Mouse (Mus musculus): Measurements from ENCODE around the gene Rrnad1. TPM values are rescaled to one million over a fixed set of nuclear protein-coding genes. Genes with fewer than 3 reads are reported as not detected.

Gene Rrnad1
- total RNA-seq (2018; cell fraction: chromatin; rRNA removed) = 10 to 100 TPM; 14.1 to 87.0 (median 47.6) TPM
- total RNA-seq (2018; cell fraction: cytosol; rRNA removed) = 1 to 10 TPM; 1.9 to 6.5 (median 3.8) TPM
- total RNA-seq (2018; cell fraction: nucleus; rRNA removed) = 10 to 100 TPM; 10.9 to 60.1 (median 31.0) TPM
- polyA plus RNA-seq (2018) = 6.4 to 10.6 TPM (median 7.0 TPM) in 3 replicates

- WGBS (ENCODE audit: missing documents) = under 1% methylated on average over 26 of the region's 78 CpGs
- H3K79me2 ChIP-seq (ENCODE audit: inconsistent target) = peaks cover 72% of the 10 kb centered on the region
- peak within 1 kb of the TSS; percentile 99 for H3K4me3 ChIP-seq (ENCODE audit: inconsistent target)
- H3K27ac ChIP-seq = peak within 1 kb of the TSS; percentile 64
- peaks cover 43% of the 10 kb centered on the region for H3K36me3 ChIP-seq (ENCODE audit: inconsistent target)
Observed at GRCm38 (mm10) chr3:87930078-87930795, at the start of gene Rrnad1, which contains the start of gene Isg20l2. Rrnad1 (minus strand) TSS chr3:87930717. Isg20l2 (plus strand) TSS chr3:87930314.

GRCm38 (mm10) chr3:87980085-87980484 is 49.6 kb upstream of the Rrnad1 start:
- no peaks in the 10 kb centered on the region for H3K79me2 ChIP-seq (ENCODE audit: inconsistent target)
- H3K4me3 ChIP-seq (ENCODE audit: inconsistent target) = no peak overlapping the region
- H3K36me3 ChIP-seq (ENCODE audit: inconsistent target) = no peaks in the 10 kb centered on the region
- 77% methylated on average over 3 of the region's 3 CpGs for WGBS (ENCODE audit: missing documents)
- no peak overlapping the region for H3K27ac ChIP-seq

- no peak overlapping the region for H3K4me3 ChIP-seq (ENCODE audit: inconsistent target)
- H3K36me3 ChIP-seq (ENCODE audit: inconsistent target) = no peaks in the 10 kb centered on the region
- whole genome bisulfite sequencing (ENCODE audit: missing documents) = 93% methylated on average over 5 of the region's 5 CpGs
- no peaks in the 10 kb centered on the region for H3K79me2 ChIP-seq (ENCODE audit: inconsistent target)
- H3K27ac ChIP-seq = no peak overlapping the region
Observed at GRCm38 (mm10) chr3:87979493-87979892, 49.0 kb upstream of the Rrnad1 start.

- WGBS (ENCODE audit: missing documents) = 93% methylated on average over 12 of the region's 12 CpGs
- Histone ChIP-seq H3K4me3 (ENCODE audit: inconsistent target) (no peak overlapping the region), H3K27ac (no peak overlapping the region), H3K79me2 (ENCODE audit: inconsistent target) (no peaks in the 10 kb centered on the region), H3K36me3 (ENCODE audit: inconsistent target) (no peaks in the 10 kb centered on the region)
Observed at GRCm38 (mm10) chr3:87974381-87974987, 44.0 kb upstream of the Rrnad1 start.

GRCm38 (mm10) chr3:87973593-87974380 is 43.3 kb upstream of the Rrnad1 start:
- Histone ChIP-seq H3K4me3 (ENCODE audit: inconsistent target) (no peak overlapping the region), H3K27ac (no peak overlapping the region), H3K79me2 (ENCODE audit: inconsistent target) (no peaks in the 10 kb centered on the region), H3K36me3 (ENCODE audit: inconsistent target) (no peaks in the 10 kb centered on the region)
- 90% methylated on average over 14 of the region's 14 CpGs for WGBS (ENCODE audit: missing documents)

GRCm38 (mm10) chr3:87972776-87973175 is 42.3 kb upstream of the Rrnad1 start:
- 79% methylated on average over 5 of the region's 5 CpGs for WGBS (ENCODE audit: missing documents)
- Histone ChIP-seq H3K4me3 (ENCODE audit: inconsistent target) (no peak overlapping the region), H3K36me3 (ENCODE audit: inconsistent target) (no peaks in the 10 kb centered on the region), H3K79me2 (ENCODE audit: inconsistent target) (no peaks in the 10 kb centered on the region), H3K27ac (no peak overlapping the region)

GRCm38 (mm10) chr3:87972203-87972664 is 41.7 kb upstream of the Rrnad1 start:
- WGBS (ENCODE audit: missing documents) = 82% methylated on average over 6 of the region's 8 CpGs
- H3K79me2 ChIP-seq (ENCODE audit: inconsistent target) = no peaks in the 10 kb centered on the region
- no peak overlapping the region for H3K4me3 ChIP-seq (ENCODE audit: inconsistent target)
- H3K27ac ChIP-seq = no peak overlapping the region
- H3K36me3 ChIP-seq (ENCODE audit: inconsistent target) = no peaks in the 10 kb centered on the region

GRCm38 (mm10) chr3:87971489-87972202 is 41.1 kb upstream of the Rrnad1 start:
- H3K4me3 ChIP-seq (ENCODE audit: inconsistent target) = no peak overlapping the region
- H3K27ac ChIP-seq = no peak overlapping the region
- no peaks in the 10 kb centered on the region for H3K36me3 ChIP-seq (ENCODE audit: inconsistent target)
- WGBS (ENCODE audit: missing documents) = 8% methylated on average over 55 of the region's 60 CpGs
- no peaks in the 10 kb centered on the region for H3K79me2 ChIP-seq (ENCODE audit: inconsistent target)

- no peaks in the 10 kb centered on the region for H3K79me2 ChIP-seq (ENCODE audit: inconsistent target)
- no peaks in the 10 kb centered on the region for H3K36me3 ChIP-seq (ENCODE audit: inconsistent target)
- WGBS (ENCODE audit: missing documents) = 2% methylated on average over 44 of the region's 44 CpGs
- no peak within 1 kb of the TSS for H3K27ac ChIP-seq
- peak within 1 kb of the TSS; percentile 1; the same call in 1 of the 2 replicates for H3K4me3 ChIP-seq (ENCODE audit: inconsistent target)
Observed at GRCm38 (mm10) chr3:87970939-87971488, 40.5 kb upstream of the Rrnad1 start, which contains the start of gene Nes. Nes (plus strand) TSS chr3:87971078.

GRCm38 (mm10) chr3:87970184-87970938 is 39.8 kb upstream of the Rrnad1 start:
- WGBS (ENCODE audit: missing documents) = 6% methylated on average over 20 of the region's 21 CpGs
- Histone ChIP-seq H3K4me3 (ENCODE audit: inconsistent target) (peak overlapping the region; percentile 1; the same call in 1 of the 2 replicates), H3K36me3 (ENCODE audit: inconsistent target) (no peaks in the 10 kb centered on the region), H3K27ac (no peak overlapping the region), H3K79me2 (ENCODE audit: inconsistent target) (no peaks in the 10 kb centered on the region)

GRCm38 (mm10) chr3:87960586-87961191 is 30.2 kb upstream of the Rrnad1 start:
- Histone ChIP-seq H3K36me3 (ENCODE audit: inconsistent target) (no peaks in the 10 kb centered on the region), H3K4me3 (ENCODE audit: inconsistent target) (no peak overlapping the region; the same call in 1 of the 2 replicates), H3K79me2 (ENCODE audit: inconsistent target) (no peaks in the 10 kb centered on the region), H3K27ac (no peak overlapping the region)
- under 1% methylated on average over 27 of the region's 27 CpGs for WGBS (ENCODE audit: missing documents)

GRCm38 (mm10) chr3:87960191-87960585 is 29.7 kb upstream of the Rrnad1 start:
- H3K27ac ChIP-seq = no peak overlapping the region
- no peaks in the 10 kb centered on the region for H3K79me2 ChIP-seq (ENCODE audit: inconsistent target)
- H3K36me3 ChIP-seq (ENCODE audit: inconsistent target) = no peaks in the 10 kb centered on the region
- no peak overlapping the region for H3K4me3 ChIP-seq (ENCODE audit: inconsistent target)
- WGBS (ENCODE audit: missing documents) = 43% methylated on average over 10 of the region's 10 CpGs

GRCm38 (mm10) chr3:87959371-87959770 is 28.9 kb upstream of the Rrnad1 start:
- H3K27ac ChIP-seq = no peak overlapping the region
- H3K79me2 ChIP-seq (ENCODE audit: inconsistent target) = no peaks in the 10 kb centered on the region
- H3K36me3 ChIP-seq (ENCODE audit: inconsistent target) = no peaks in the 10 kb centered on the region
- WGBS (ENCODE audit: missing documents) = 78% methylated on average over 7 of the region's 7 CpGs
- H3K4me3 ChIP-seq (ENCODE audit: inconsistent target) = no peak overlapping the region

Data from macrophage (primary cell).